Mouse (Mus musculus): ENCODE measurements around the gene Olfr344.

Olfr344 gene

DNA sequence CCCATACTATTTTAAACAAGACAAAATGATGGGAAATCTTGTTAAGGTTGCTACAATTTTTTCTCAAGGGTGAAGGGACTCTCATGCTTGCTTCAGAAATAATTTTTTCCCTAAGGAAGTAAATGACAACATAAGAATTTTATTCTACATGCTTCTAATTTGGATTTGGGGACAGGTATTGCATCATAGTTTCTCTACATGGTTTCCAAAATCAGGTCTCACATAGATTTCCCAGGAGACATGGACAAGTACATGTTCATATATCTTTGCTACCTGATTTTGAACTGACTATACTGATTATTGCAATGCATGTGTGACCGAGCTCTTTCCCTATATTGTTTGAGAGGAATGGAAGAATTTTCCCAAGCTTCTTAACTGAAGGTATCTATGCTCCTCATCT, at the start of gene Olfr344:
Olfr344 (plus strand) TSS at position 301 of the 400 bp plus-strand sequence.
- DNase-seq (ENCODE audit: low spot score in 2 of 2): no peak

DNA sequence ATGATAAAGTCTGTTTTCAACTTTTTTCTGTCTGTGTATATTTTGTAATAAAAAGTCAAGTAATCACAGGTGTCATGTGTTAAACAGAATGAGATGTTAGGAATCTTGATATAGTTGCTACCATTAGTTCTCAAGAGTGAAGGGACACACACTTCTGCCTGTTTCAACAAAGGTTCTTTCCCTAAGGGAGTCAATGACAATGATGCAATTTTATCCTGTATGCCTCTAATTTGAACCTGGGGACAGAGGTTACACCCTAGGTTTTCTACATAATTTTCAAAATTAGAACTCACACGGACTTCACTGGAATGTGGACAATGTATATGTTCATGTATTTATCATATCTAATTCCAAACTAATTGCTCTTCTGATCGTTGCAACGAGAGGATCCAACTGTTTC, 41.8 kb upstream of the Olfr344 start, which contains the start of gene Olfr342:
Olfr342 (plus strand) TSS at position 301 of the 400 bp plus-strand sequence.
- DNase-seq (ENCODE audit: low spot score in 2 of 2): no peak

DNA sequence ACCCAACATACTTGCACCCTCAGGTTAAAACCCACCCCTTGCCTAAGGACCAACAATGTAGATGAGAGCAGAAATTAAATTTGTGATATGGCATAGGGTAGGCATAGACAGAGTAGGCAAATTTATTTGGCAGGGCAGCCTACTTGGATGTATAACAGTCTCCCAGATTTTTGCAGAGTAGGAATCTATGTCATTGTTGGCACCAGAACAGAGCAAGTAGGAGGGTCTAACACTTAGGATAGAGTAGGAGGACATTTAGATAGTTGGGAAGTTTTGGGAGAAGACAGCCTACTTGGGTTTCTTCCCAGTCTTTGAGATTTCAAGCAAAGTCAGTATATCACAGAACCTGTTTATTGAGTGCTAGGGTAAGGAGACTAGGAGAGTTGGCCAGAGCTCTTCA, 1.3 kb upstream of the Olfr344 start:
- no peak for DNase-seq (ENCODE audit: low spot score in 2 of 2)

DNA sequence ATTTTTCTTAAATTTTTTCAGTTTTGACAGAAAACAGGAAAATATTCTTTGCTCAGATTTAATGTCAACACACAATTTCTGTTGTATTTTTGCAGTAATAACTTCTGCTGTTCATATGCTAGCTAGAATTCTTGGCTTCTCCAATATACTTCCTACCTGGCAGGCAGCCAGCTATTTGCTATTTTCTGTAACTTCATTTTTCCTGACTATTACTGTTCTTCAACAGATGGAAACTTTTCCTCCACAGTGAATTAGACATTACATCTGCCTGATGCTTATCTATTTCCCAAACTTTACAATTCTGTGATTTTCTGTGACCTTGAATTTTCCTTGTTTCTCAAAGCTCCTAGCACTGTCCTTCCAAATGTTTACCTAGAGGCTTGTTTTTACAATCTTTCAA, 560 bp downstream of the Olfr344 start:
- DNase-seq (ENCODE audit: low spot score in 2 of 2): no peak

DNA sequence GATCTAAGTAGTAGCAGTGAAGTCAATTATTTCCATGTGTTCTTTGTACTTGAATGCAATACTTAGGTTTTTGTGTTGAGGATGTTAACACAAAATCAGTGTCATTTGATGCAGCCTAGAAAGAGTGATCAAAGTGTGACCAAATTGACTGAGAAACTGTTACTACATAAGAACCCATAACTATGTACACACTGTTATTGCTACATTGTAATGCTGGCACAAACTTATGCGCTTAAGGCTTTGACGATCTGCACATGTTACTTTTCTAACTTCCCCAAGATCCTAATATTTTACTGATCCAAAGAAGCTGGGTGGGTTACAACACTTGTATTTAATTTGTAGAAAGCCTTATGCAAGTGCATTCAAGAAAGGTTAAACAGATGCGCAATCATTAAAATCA, 1.4 kb downstream of the Olfr344 start:
- no peak for DNase-seq (ENCODE audit: low spot score in 2 of 2)
